In the genomic region with DNA sequence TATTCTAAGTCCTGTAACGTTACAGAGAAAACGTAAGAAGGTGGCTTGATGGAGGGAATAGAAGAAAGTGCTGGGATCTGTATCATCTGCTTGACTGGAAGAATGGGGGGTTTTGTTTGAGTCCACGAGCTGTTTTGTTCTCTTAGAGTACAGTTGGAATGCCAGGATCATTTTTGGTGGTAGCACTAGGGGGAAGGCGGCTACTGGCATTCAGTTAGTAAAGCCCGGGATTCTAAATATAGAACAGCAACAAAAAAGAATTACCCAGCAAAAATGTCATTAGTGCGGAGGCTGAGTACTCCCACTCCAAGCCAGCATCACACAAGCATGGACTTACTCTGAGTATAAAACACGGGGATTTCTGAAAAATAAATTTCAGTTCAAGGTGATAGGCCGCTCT, we compare ENCODE assay signal across 24 mouse cellular contexts. TPM values are rescaled to one million over a fixed set of nuclear protein-coding genes. Genes with fewer than 3 reads are reported as not detected.
DNase-seq lines count a peak whose midpoint lies in the region; ATAC-seq and TF ChIP-seq lines count a peak whose summit lies in the region.
"Had no signal": no experiment of that assay in that cellular context is flagged by ENCODE, and none has a peak within 500 bp of the region (broad histone marks: within the 10 kb centered on the region; RNA-seq: fewer than 3 reads in every experiment).

No protein-coding gene starts in this region.

- H3K9me3 ChIP-seq in heart, embryonic 13.5 days = no peaks in the 10 kb centered on the region
- H3K9me3 ChIP-seq in hindbrain, embryonic 12.5 days (replicated peaks) = no peaks in the 10 kb centered on the region
- H3K9me3 ChIP-seq: hindbrain, embryonic 15.5 days; intestine, embryonic 15.5 days; midbrain, embryonic 10.5 days; neural tube, embryonic 13.5 days; stomach, embryonic 15.5 days had no signal

- peak overlapping the region; percentile 26 for H3K4me2 ChIP-seq in heart, embryonic 13.5 days
- H3K4me2 ChIP-seq in hindbrain, embryonic 12.5 days (replicated peaks) = no peak overlapping the region
- H3K4me2 ChIP-seq: embryonic facial prominence, embryonic 15.5 days; hindbrain, embryonic 15.5 days; intestine, embryonic 15.5 days; neural tube, embryonic 13.5 days; stomach, embryonic 15.5 days had no signal

- TF ChIP-seq CTCF in cerebellum, adult 2 months (IDR thresholded peaks at IDR 0.05; ENCODE audit: borderline replicate concordance, insufficient read depth, low read depth, low read length) = no peak

- H3K4me3 ChIP-seq in cerebellum, adult 2 months (replicated peaks; ENCODE audit: insufficient read depth, low read depth, low read length) = no peak overlapping the region
- H3K4me3 ChIP-seq in heart, embryonic 13.5 days = no peak overlapping the region
- no peak overlapping the region for H3K4me3 ChIP-seq in hindbrain, embryonic 12.5 days
- H3K4me3 ChIP-seq: embryonic facial prominence, embryonic 15.5 days; hindbrain, embryonic 15.5 days; intestine, embryonic 15.5 days; midbrain, embryonic 10.5 days; myocyte; neural tube, embryonic 13.5 days; stomach, embryonic 15.5 days had no signal

- H3K36me3 ChIP-seq in heart, embryonic 13.5 days = peaks cover 56% of the 10 kb centered on the region
- peaks cover 34% of the 10 kb centered on the region for H3K36me3 ChIP-seq in hindbrain, embryonic 12.5 days

- intact Hi-C loops in heart, postnatal 14 days (cut with DNase I) = no loop called here

- TF ChIP-seq POLR2A in cerebellum, adult 2 months (IDR thresholded peaks at IDR 0.05; ENCODE audit: borderline replicate concordance, insufficient read depth, low read length) = no peak

- peaks cover 6% of the 10 kb centered on the region; the same call in 1 of the 2 replicates for H3K4me1 ChIP-seq in cerebellum, adult 2 months (ENCODE audit: control insufficient read depth, insufficient read depth, low read length)
- H3K4me1 ChIP-seq in heart, embryonic 13.5 days = peaks cover 31% of the 10 kb centered on the region
- no peaks in the 10 kb centered on the region for H3K4me1 ChIP-seq in hindbrain, embryonic 12.5 days
- H3K4me1 ChIP-seq: hindbrain, embryonic 15.5 days; midbrain, embryonic 10.5 days; neural tube, embryonic 13.5 days; stomach, embryonic 15.5 days had no signal

- no peak for ATAC-seq in cerebellum, adult (ENCODE audit: insufficient number of reproducible peaks, low FRiP score, low TSS enrichment)
- no peak for ATAC-seq in heart, embryonic 13.5 days (ENCODE audit: extremely low read depth, insufficient number of reproducible peaks, low FRiP score, low TSS enrichment)
- no peak for ATAC-seq in hindbrain, embryonic 12.5 days (ENCODE audit: low FRiP score)
- ATAC-seq: forebrain, embryonic 14.5 days; intestine, embryonic 15.5 days; midbrain, embryonic 16.5 days had no signal

- H3K9ac ChIP-seq in heart, embryonic 13.5 days = 0 out of 2 replicates have a peak overlapping the region, but pooled peaks have one; percentile 55
- H3K9ac ChIP-seq in hindbrain, embryonic 12.5 days = no peak overlapping the region
- H3K9ac ChIP-seq: embryonic facial prominence, embryonic 15.5 days; hindbrain, embryonic 15.5 days; intestine, embryonic 15.5 days; neural tube, embryonic 13.5 days; stomach, embryonic 15.5 days had no signal

- H3K27me3 ChIP-seq in cerebellum, adult 2 months (ENCODE audit: control insufficient read depth, insufficient read depth, low read length) = no peaks in the 10 kb centered on the region
- no peaks in the 10 kb centered on the region for H3K27me3 ChIP-seq in heart, embryonic 13.5 days (replicated peaks)
- no peaks in the 10 kb centered on the region for H3K27me3 ChIP-seq in hindbrain, embryonic 12.5 days
- H3K27me3 ChIP-seq: embryonic facial prominence, embryonic 15.5 days; hindbrain, embryonic 15.5 days; intestine, embryonic 15.5 days; neural tube, embryonic 13.5 days; stomach, embryonic 15.5 days had no signal

- DNase-seq in cerebellum, adult 2 months = peak in 1 of 2 experiments; percentile 12
- no peak for DNase-seq in heart, postnatal 14 days
- peak; percentile 13 to 63 for DNase-seq in layer of hippocampus, adult 18-20 months (ENCODE audit: low spot score in 2 of 2)
- no peak for DNase-seq in layer of hippocampus, postnatal 10 days (ENCODE audit: low spot score in 2 of 2)
- DNase-seq in layer of hippocampus, adult 9-11 months = peak; percentile 55
- DNase-seq: adrenal gland, postnatal 10 days; cerebellum, adult 9-11 months; gastrocnemius, postnatal 14 days; heart, postnatal 10 days; kidney, adult 8-10 months; kidney, postnatal 10 days had no signal

- WGBS in cerebellum, adult 2 months = 39% methylated on average over 8 of the region's 8 CpGs
- 55% methylated on average over 8 of the region's 8 CpGs for WGBS in heart, embryonic 13.5 days
- 92% methylated on average over 8 of the region's 8 CpGs for WGBS in hindbrain, embryonic 12.5 days

- H3K27ac ChIP-seq in cerebellum, adult 2 months (ENCODE audit: insufficient read depth, low read length) = peak overlapping the region; percentile 43; the same call in 1 of the 2 replicates
- peak overlapping the region; percentile 75 for H3K27ac ChIP-seq in heart, embryonic 13.5 days (replicated peaks)
- H3K27ac ChIP-seq in hindbrain, embryonic 12.5 days = no peak overlapping the region
- H3K27ac ChIP-seq: embryonic facial prominence, embryonic 15.5 days; hindbrain, embryonic 15.5 days; intestine, embryonic 15.5 days; macrophage; midbrain, embryonic 10.5 days; neural tube, embryonic 13.5 days; stomach, embryonic 15.5 days had no signal

RNA-seq across cellular contexts. Expression of gene Cab39, which starts 29.0 kb away (rescaled TPM):
- 121 and 127 TPM in 2 replicates for polyA plus RNA-seq in cerebellum, adult 2 months (2012; rRNA removed)
- 20.6 and 20.8 TPM in 2 replicates for polyA plus RNA-seq in heart, embryonic 13.5 days (2015; fragmentation: Nextera tagmentation; extraction: Ambion mirVana)
- total RNA-seq in heart, postnatal 14 days (2021) = 100 to 1,000 TPM in 1 of 2 experiments, 10 to 100 TPM in 1; 93.5 to 101 TPM
- total RNA-seq in layer of hippocampus, adult 18-20 months (2021) = 100 to 1,000 TPM; 146 to 163 TPM
- 100 to 1,000 TPM; 120 to 158 TPM for total RNA-seq in layer of hippocampus, postnatal 10 days (2021)
- polyA plus RNA-seq in hindbrain, embryonic 12.5 days (2016; fragmentation: Nextera tagmentation; extraction: Ambion mirVana) = 75.3 and 80.6 TPM in 2 replicates

RNA-seq across cellular contexts. Expression of gene A630001G21Rik, which starts 43.8 kb away (rescaled TPM):
- 0.30 and 0.49 TPM in 2 replicates for polyA plus RNA-seq in cerebellum, adult 2 months (2012; rRNA removed)
- polyA plus RNA-seq in heart, embryonic 13.5 days (2015; fragmentation: Nextera tagmentation; extraction: Ambion mirVana) = 1.3 and 1.6 TPM in 2 replicates
- under 1 TPM; 0.76 to 0.80 TPM for total RNA-seq in heart, postnatal 14 days (2021)
- under 1 TPM; 0.25 to 0.68 TPM for total RNA-seq in layer of hippocampus, adult 18-20 months (2021)
- total RNA-seq in layer of hippocampus, postnatal 10 days (2021) = under 1 TPM; 0.36 to 0.43 TPM
- 1.2 and 1.5 TPM in 2 replicates for polyA plus RNA-seq in hindbrain, embryonic 12.5 days (2016; fragmentation: Nextera tagmentation; extraction: Ambion mirVana)

Comparison
In these comparisons a context has a peak if more than half of its experiments do, and no peak if none do; other contexts are left out.
1. DNase-seq: peak in layer of hippocampus, adult 18-20 months (2 of 2) and layer of hippocampus, adult 9-11 months (single experiment); none in heart, postnatal 14 days (0 of 2) and layer of hippocampus, postnatal 10 days (0 of 2).